Mouse (Mus musculus) cerebellum, adult 2 months (tissue): Measurements from ENCODE around the gene Katnal1.

Experiments used
- CTCF ChIP-seq: fragments of 200-500 bp; IDR thresholded peaks from 2 replicates; pipeline ENCODE4 v1.5.1; 2011; ENCODE audit warnings: low read depth, mild to moderate bottlenecking, control low read depth, low read length, moderate library complexity, borderline replicate concordance; ENCODE audit not compliant: insufficient read depth
- POLR2A ChIP-seq: fragments of 200-500 bp; IDR thresholded peaks from 2 replicates; pipeline ENCODE4 v1.6.1; 2011; ENCODE audit warnings: low read length, control low read depth, borderline replicate concordance; ENCODE audit not compliant: insufficient read depth

- TF ChIP-seq POLR2A (no peak), CTCF (no peak)
Observed at GRCm38 (mm10) chr5:148950064-148950463, 20.9 kb upstream of the Katnal1 start.
